In genomic region chr9:50698418-50699409, GRCm38 (mm10) we compare ENCODE assay signal across 8 mouse cellular contexts. TPM values are rescaled to one million over a fixed set of nuclear protein-coding genes. Genes with fewer than 3 reads are reported as not detected.
DNase-seq lines count a peak whose midpoint lies in the region; ATAC-seq and TF ChIP-seq lines count a peak whose summit lies in the region.

No protein-coding gene starts in this region.

- no peaks in the 10 kb centered on the region for H3K9me3 ChIP-seq in embryonic facial prominence, embryonic 15.5 days (replicated peaks)
- no peaks in the 10 kb centered on the region for H3K9me3 ChIP-seq in neural tube, embryonic 14.5 days (ENCODE audit: control insufficient read depth, low read length)

- peak; percentile 38 for DNase-seq in CD4-positive helper T cell, adult 2 months (ENCODE audit: low read depth, low spot score)
- peak; percentile 49 for DNase-seq in adrenal gland, postnatal 14 days
- DNase-seq in heart, postnatal 10 days, result peak; percentile 40 to 48
- DNase-seq in layer of hippocampus, adult 8-10 months (ENCODE audit: low spot score in 2 of 2), result peak; percentile 45 to 61
- peak; percentile 72 for DNase-seq in lung, adult 2 months
- peak; percentile 17 for DNase-seq in urinary bladder, postnatal 25 days (ENCODE audit: low spot score)

- H3K4me2 ChIP-seq in embryonic facial prominence, embryonic 15.5 days (replicated peaks), result peak overlapping the region; percentile 99
- peak overlapping the region; percentile 97 for H3K4me2 ChIP-seq in neural tube, embryonic 14.5 days (ENCODE audit: low read depth, low read length)

- intact Hi-C loops in heart, postnatal 10 days (cut with DNase I), result loop anchor here (5.0 kb wide), 1 partner anchor 69 kb away; the partner anchor contains the start of gene Fdxacb1

- TF ChIP-seq POLR2A in lung, adult 2 months (IDR thresholded peaks at IDR 0.05; ENCODE audit: borderline replicate concordance, extremely low read depth, low read depth, low read length), result no peak

- no peak for TF ChIP-seq CTCF in lung, adult 2 months (IDR thresholded peaks at IDR 0.05; ENCODE audit: insufficient read depth, low read length)

- ATAC-seq in embryonic facial prominence, embryonic 15.5 days (ENCODE audit: insufficient number of reproducible peaks, low FRiP score, low TSS enrichment, low read depth), result peak; percentile 45
- ATAC-seq in neural tube, embryonic 14.5 days (ENCODE audit: low read depth), result peak; percentile 63

- H3K36me3 ChIP-seq in embryonic facial prominence, embryonic 15.5 days, result peaks cover 7% of the 10 kb centered on the region; the same call in 1 of the 2 replicates
- peaks cover 17% of the 10 kb centered on the region; the same call in 1 of the 2 replicates for H3K36me3 ChIP-seq in neural tube, embryonic 14.5 days (ENCODE audit: control insufficient read depth, insufficient read depth, low read length)

- H3K4me3 ChIP-seq in embryonic facial prominence, embryonic 15.5 days (replicated peaks), result peak overlapping the region; percentile 53
- H3K4me3 ChIP-seq in lung, adult 2 months (replicated peaks; ENCODE audit: extremely low read depth, low read depth, low read length), result peak overlapping the region; percentile 58
- H3K4me3 ChIP-seq in neural tube, embryonic 14.5 days (ENCODE audit: low read depth, low read length), result peak overlapping the region; percentile 67

- WGBS in embryonic facial prominence, embryonic 15.5 days, result 2% methylated on average over 67 of the region's 70 CpGs
- WGBS in lung, adult 2 months, result 1% methylated on average over 66 of the region's 70 CpGs
- under 1% methylated on average over 50 of the region's 70 CpGs for WGBS in neural tube, embryonic 14.5 days

- H3K9ac ChIP-seq in embryonic facial prominence, embryonic 15.5 days, result peak overlapping the region; percentile 42; the same call in 1 of the 2 replicates
- H3K9ac ChIP-seq in neural tube, embryonic 14.5 days (replicated peaks; ENCODE audit: low read depth, low read length), result peak overlapping the region; percentile 84

- peaks cover 23% of the 10 kb centered on the region for H3K4me1 ChIP-seq in embryonic facial prominence, embryonic 15.5 days
- H3K4me1 ChIP-seq in lung, adult 2 months (ENCODE audit: control insufficient read depth, insufficient read depth, low read length), result peaks cover 13% of the 10 kb centered on the region
- peaks cover 10% of the 10 kb centered on the region for H3K4me1 ChIP-seq in neural tube, embryonic 14.5 days (ENCODE audit: control insufficient read depth, insufficient read depth, low read length)

- no peak overlapping the region for H3K27ac ChIP-seq in embryonic facial prominence, embryonic 15.5 days (replicated peaks)
- H3K27ac ChIP-seq in neural tube, embryonic 14.5 days (ENCODE audit: low read depth, low read length), result peak overlapping the region; percentile 63

- H3K27me3 ChIP-seq in embryonic facial prominence, embryonic 15.5 days, result peaks cover 3% of the 10 kb centered on the region; the same call in 1 of the 2 replicates
- H3K27me3 ChIP-seq in neural tube, embryonic 14.5 days (ENCODE audit: control insufficient read depth, insufficient read depth, low read length), result no peaks in the 10 kb centered on the region

RNA-seq across cellular contexts. Expression of gene Dlat, which starts 39.1 kb away (rescaled TPM):
- 252 and 279 TPM in 2 replicates for total RNA-seq in adrenal gland, postnatal 14 days (2021)
- 50.1 and 51.3 TPM in 2 replicates for polyA plus RNA-seq in embryonic facial prominence, embryonic 15.5 days (2015; fragmentation: Nextera tagmentation; extraction: Ambion mirVana)
- 100 to 1,000 TPM; 336 to 364 TPM for total RNA-seq in heart, postnatal 10 days (2021)
- total RNA-seq in layer of hippocampus, adult 8-10 months (2022), result 100 to 1,000 TPM; 117 to 138 (median 125) TPM
- polyA plus RNA-seq in lung, adult 2 months (2012; rRNA removed), result 13.2 and 20.5 TPM in 2 replicates
- 65.1 and 67.2 TPM in 2 replicates for polyA plus RNA-seq in neural tube, embryonic 14.5 days (2014; fragmentation: Nextera tagmentation; extraction: Ambion mirVana)

RNA-seq across cellular contexts. Expression of gene Dixdc1, which starts 40.6 kb away (rescaled TPM):
- 8.4 and 9.5 TPM in 2 replicates for total RNA-seq in adrenal gland, postnatal 14 days (2021)
- 13.7 and 17.2 TPM in 2 replicates for polyA plus RNA-seq in embryonic facial prominence, embryonic 15.5 days (2015; fragmentation: Nextera tagmentation; extraction: Ambion mirVana)
- 1 to 10 TPM; 7.4 to 7.7 TPM for total RNA-seq in heart, postnatal 10 days (2021)
- total RNA-seq in layer of hippocampus, adult 8-10 months (2022), result 100 to 1,000 TPM in 2 of 4 experiments, 10 to 100 TPM in 2; 67.3 to 107 (median 93.0) TPM
- polyA plus RNA-seq in lung, adult 2 months (2012; rRNA removed), result 7.1 and 9.9 TPM in 2 replicates
- polyA plus RNA-seq in neural tube, embryonic 14.5 days (2014; fragmentation: Nextera tagmentation; extraction: Ambion mirVana), result 39.2 and 41.4 TPM in 2 replicates

RNA-seq across cellular contexts. Expression of gene 2310030G06Rik, which starts 47.6 kb away (rescaled TPM):
- total RNA-seq in adrenal gland, postnatal 14 days (2021), result 6.6 and 6.9 TPM in 2 replicates
- polyA plus RNA-seq in embryonic facial prominence, embryonic 15.5 days (2015; fragmentation: Nextera tagmentation; extraction: Ambion mirVana), result 9.5 TPM in 2 replicates
- total RNA-seq in heart, postnatal 10 days (2021), result 1 to 10 TPM; 3.6 to 5.6 TPM
- 1 to 10 TPM in 3 of 4 experiments, under 1 TPM in 1; 0.96 to 2.3 (median 1.8) TPM for total RNA-seq in layer of hippocampus, adult 8-10 months (2022)
- polyA plus RNA-seq in lung, adult 2 months (2012; rRNA removed), result 14.1 and 23.5 TPM in 2 replicates
- polyA plus RNA-seq in neural tube, embryonic 14.5 days (2014; fragmentation: Nextera tagmentation; extraction: Ambion mirVana), result 2.1 and 2.7 TPM in 2 replicates

RNA-seq across cellular contexts. Expression of gene Cryab, which starts 52.4 kb away (rescaled TPM):
- 21.4 and 29.2 TPM in 2 replicates for total RNA-seq in adrenal gland, postnatal 14 days (2021)
- polyA plus RNA-seq in embryonic facial prominence, embryonic 15.5 days (2015; fragmentation: Nextera tagmentation; extraction: Ambion mirVana), result 139 and 178 TPM in 2 replicates
- 1,000 to 10,000 TPM; 1,315 to 1,426 TPM for total RNA-seq in heart, postnatal 10 days (2021)
- 100 to 1,000 TPM; 136 to 196 (median 167) TPM for total RNA-seq in layer of hippocampus, adult 8-10 months (2022)
- 405 and 528 TPM in 2 replicates for polyA plus RNA-seq in lung, adult 2 months (2012; rRNA removed)
- polyA plus RNA-seq in neural tube, embryonic 14.5 days (2014; fragmentation: Nextera tagmentation; extraction: Ambion mirVana), result 3.4 and 14.5 TPM in 2 replicates

RNA-seq across cellular contexts. Expression of gene Hspb2, which starts 53.4 kb away (rescaled TPM):
- 1.5 and 1.9 TPM in 2 replicates for total RNA-seq in adrenal gland, postnatal 14 days (2021)
- polyA plus RNA-seq in embryonic facial prominence, embryonic 15.5 days (2015; fragmentation: Nextera tagmentation; extraction: Ambion mirVana), result 61.2 and 79.5 TPM in 2 replicates
- total RNA-seq in heart, postnatal 10 days (2021), result 100 to 1,000 TPM; 119 to 133 TPM
- 1 to 10 TPM in 2 of 4 experiments, under 1 TPM in 1, not detected in 1; 0.91 to 2.1 (median 1.5) TPM for total RNA-seq in layer of hippocampus, adult 8-10 months (2022)
- polyA plus RNA-seq in lung, adult 2 months (2012; rRNA removed), result 65.3 and 88.6 TPM in 2 replicates
- polyA plus RNA-seq in neural tube, embryonic 14.5 days (2014; fragmentation: Nextera tagmentation; extraction: Ambion mirVana), result 0.72 TPM in 1 of 2 replicates, not detected in the other

Comparison
In these comparisons a context has a peak if more than half of its experiments do, and no peak if none do; other contexts are left out.
1. DNase-seq: peak in every context shown above with its lines; median percentile 72 in lung, adult 2 months; 53 in layer of hippocampus, adult 8-10 months; 49 in adrenal gland, postnatal 14 days; 44 in heart, postnatal 10 days; 38 in CD4-positive helper T cell, adult 2 months; 17 in urinary bladder, postnatal 25 days.